Mouse (Mus musculus): ENCODE results near the gene Naa38.

Naa38 gene

DNA sequence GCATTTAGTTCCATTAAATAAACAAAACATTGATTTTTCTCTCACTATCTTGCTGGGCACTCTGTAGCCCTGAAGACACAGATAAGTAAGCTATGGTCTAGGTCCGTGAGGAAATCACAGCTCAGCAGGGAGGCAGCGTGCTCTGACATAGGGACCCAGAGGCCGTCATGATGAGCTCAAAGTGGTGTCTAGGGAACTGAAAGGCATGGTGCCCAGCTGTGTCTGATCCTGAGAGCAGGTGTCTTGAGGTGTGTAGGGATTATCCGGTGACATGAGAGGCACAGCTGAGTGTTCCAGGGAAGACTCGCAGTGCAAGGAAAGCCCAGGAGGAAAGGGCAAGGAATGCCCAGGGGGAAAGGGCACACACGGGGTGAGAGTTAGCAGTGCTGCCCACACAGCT, 37.9 kb downstream of the Naa38 start:
- no peak for DNase-seq (ENCODE audit: low spot score)

DNA sequence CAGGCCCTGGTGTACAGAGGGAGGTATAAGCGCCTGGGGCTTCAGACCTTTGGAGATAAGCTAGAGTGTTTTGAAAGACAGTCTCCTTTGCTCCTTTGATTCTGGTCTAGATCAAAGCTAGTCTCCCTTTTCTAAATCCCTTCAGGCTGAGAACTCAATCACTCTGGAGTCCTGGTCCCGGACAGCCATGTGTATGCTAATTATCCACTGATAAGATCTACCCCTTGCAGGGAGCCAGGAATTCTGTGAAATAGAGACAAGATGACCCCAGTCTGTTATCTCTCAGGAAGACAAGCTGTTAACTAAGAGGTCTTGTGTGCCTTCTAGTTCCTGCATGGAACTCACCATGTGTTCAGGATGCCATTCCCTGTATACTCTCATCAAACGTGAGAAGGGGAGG, 42.0 kb downstream of the Naa38 start:
- DNase-seq (ENCODE audit: low spot score): no peak

DNA sequence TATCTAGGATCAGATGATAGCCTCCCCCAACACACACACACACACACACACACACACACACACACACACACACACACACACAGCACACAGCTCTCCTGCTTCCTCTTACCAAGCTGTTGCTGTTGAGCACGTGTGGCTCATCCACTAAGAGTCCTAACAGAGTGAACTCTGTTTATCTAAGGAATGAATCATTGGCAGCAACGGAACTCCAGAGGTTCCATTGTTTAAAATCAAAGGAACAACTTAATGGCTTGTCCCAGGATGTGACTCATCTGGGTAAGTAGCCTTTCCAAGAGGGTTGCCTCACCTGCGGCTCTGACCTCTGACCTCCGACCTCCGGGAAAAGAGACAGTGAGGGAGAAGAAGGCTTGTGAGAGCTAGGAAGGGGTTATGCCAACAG, 48.0 kb downstream of the Naa38 start:
- DNase-seq (ENCODE audit: low spot score): no peak

All from ovary, postnatal 10 days (tissue).